Mouse (Mus musculus) neutrophil, adult 65 days (primary cell): ENCODE results near the gene Crybg1. TPM values are rescaled to one million over a fixed set of nuclear protein-coding genes. Genes with fewer than 3 reads are reported as not detected.

Experiments used
- total RNA-seq: library from RNA; stranded (reverse); gene quantifications from 2 replicates; pipeline ENCODE4 v1.2.4, GENCODE M21; 2023

The Crybg1 gene
- 25.6 and 30.7 TPM in 2 replicates for total RNA-seq

GRCm38 (mm10) chr10:44148337-44149317 lies at the start of gene Crybg1:
TSS of gene Crybg1 (minus strand) at chr10:44148853.

GRCm38 (mm10) chr10:43901578-43902194 lies 247.0 kb downstream of the Crybg1 start, which contains the start of the genes Qrsl1 and Rtn4ip1:
TSS of gene Qrsl1 (minus strand) at chr10:43901745.
TSS of gene Rtn4ip1 (plus strand) at chr10:43901807.

Other genes with a start within 250 kb of the Crybg1 start
- gene Qrsl1, start 247.1 kb downstream of the Crybg1 start, total RNA-seq: 7.0 TPM in 2 replicates
- 3.6 and 4.8 TPM in 2 replicates for gene Rtn4ip1, start 247.0 kb downstream of the Crybg1 start, total RNA-seq
- 19.4 and 20.6 TPM in 2 replicates for gene Atg5, start 119.5 kb upstream of the Crybg1 start, total RNA-seq